Mouse (Mus musculus) ES-Bruce4 (cell line): ENCODE measurements around the gene Trib3. TPM values are rescaled to one million over a fixed set of nuclear protein-coding genes. Genes with fewer than 3 reads are reported as not detected.
A peak's percentile ranks its signal among the peaks of the same experiment; 100 is the strongest.
"Not testable (repeated sequence)": the region's sequence is repeated elsewhere in the genome, so short reads cannot be mapped to it uniquely, and the experiment has no call there.

Experiments
- H3K27ac ChIP-seq: 2 replicates; pipeline ENCODE4 v1.5.1; 2012; ENCODE audit warnings: low read length, inconsistent platforms; ENCODE audit not compliant: insufficient read depth
- H3K27me3 ChIP-seq: 2 replicates; pipeline ENCODE4 v1.6.1; 2012; ENCODE audit warnings: mild to moderate bottlenecking, low read length, inconsistent platforms; ENCODE audit not compliant: control insufficient read depth, poor library complexity, insufficient read depth, severe bottlenecking
- H3K36me3 ChIP-seq: 2 replicates; pipeline ENCODE4 v1.6.1; 2012; ENCODE audit warnings: inconsistent platforms, mild to moderate bottlenecking, low read length, moderate library complexity; ENCODE audit not compliant: control insufficient read depth, poor library complexity, insufficient read depth, severe bottlenecking
- H3K4me1 ChIP-seq: one replicate; pipeline ENCODE4 v1.8.1; 2011; ENCODE audit warnings: low read length; ENCODE audit not compliant: control insufficient read depth, insufficient read depth
- H3K4me3 ChIP-seq: 2 replicates; pipeline ENCODE4 v1.5.1; 2011; ENCODE audit warnings: low read depth, mild to moderate bottlenecking, low read length
- H3K9ac ChIP-seq: 2 replicates; pipeline ENCODE4 v1.6.1; 2012; ENCODE audit warnings: low read depth, mild to moderate bottlenecking, inconsistent platforms; ENCODE audit not compliant: poor library complexity, severe bottlenecking
- H3K9me3 ChIP-seq: replicated peaks from 2 replicates; pipeline ENCODE4 v1.6.1; 2012; ENCODE audit warnings: mild to moderate bottlenecking, low read length, inconsistent platforms; ENCODE audit not compliant: control insufficient read depth, poor library complexity, insufficient read depth, severe bottlenecking
- CTCF ChIP-seq: IDR thresholded peaks from one replicate; pipeline ENCODE4 v1.8.1; 2011; ENCODE audit warnings: low read depth, low read length
- EP300 ChIP-seq: IDR thresholded peaks from 2 replicates; pipeline ENCODE4 v1.6.1; 2011; ENCODE audit warnings: low read depth, low read length; ENCODE audit not compliant: insufficient read depth
- POLR2A ChIP-seq: IDR thresholded peaks from one replicate; pipeline ENCODE4 v1.8.1; 2011; ENCODE audit warnings: low read length; ENCODE audit not compliant: insufficient read depth
- polyA plus RNA-seq: library from polyadenylated mRNA; stranded (reverse); fragments of >200 nt; gene quantifications from 2 replicates; pipeline ENCODE4 v1.2.4, GENCODE M21; 2011; ENCODE audit warnings: low read depth; ENCODE audit not compliant: missing spikeins, insufficient read depth, insufficient read length

The Trib3 gene
- polyA plus RNA-seq, 1 experiment: 12.3 TPM

GRCm38 (mm10) chr2:152363245-152364147 is 19.7 kb upstream of the Trib3 start:
- Histone ChIP-seq H3K27ac (no peak overlapping the region), H3K4me3 (peak overlapping the region; percentile 9; the same call in 1 of the 2 replicates), H3K9ac (peak overlapping the region; percentile 7; the same call in 1 of the 2 replicates), H3K9me3 (no peaks in the 10 kb centered on the region), H3K36me3 (no peaks in the 10 kb centered on the region), H3K4me1 (peaks cover 7% of the 10 kb centered on the region), H3K27me3 (no peaks in the 10 kb centered on the region)
- TF ChIP-seq CTCF (peak; percentile 99), POLR2A (no peak), EP300 (peak; percentile 63; the same call in 1 of the 2 replicates)

GRCm38 (mm10) chr2:152361193-152361592 is 17.4 kb upstream of the Trib3 start:
- Histone ChIP-seq H3K9ac (no peak overlapping the region), H3K4me1 (peaks cover 5% of the 10 kb centered on the region), H3K4me3 (no peak overlapping the region), H3K36me3 (no peaks in the 10 kb centered on the region), H3K9me3 (no peaks in the 10 kb centered on the region), H3K27me3 (no peaks in the 10 kb centered on the region), H3K27ac (no peak overlapping the region)
- TF ChIP-seq EP300 (no peak), CTCF (no peak)

GRCm38 (mm10) chr2:152360271-152360775 is 16.5 kb upstream of the Trib3 start:
- H3K9ac ChIP-seq: no peak overlapping the region
- no peaks in the 10 kb centered on the region for H3K36me3 ChIP-seq
- H3K27ac ChIP-seq: no peak overlapping the region
- H3K4me1 ChIP-seq: peaks cover 3% of the 10 kb centered on the region
- TF ChIP-seq POLR2A (no peak), CTCF (no peak), EP300 (no peak)
- H3K4me3 ChIP-seq: no peak overlapping the region
- no peaks in the 10 kb centered on the region for H3K27me3 ChIP-seq
- no peaks in the 10 kb centered on the region for H3K9me3 ChIP-seq

GRCm38 (mm10) chr2:152359616-152360015 is 15.8 kb upstream of the Trib3 start:
- no peaks in the 10 kb centered on the region for H3K9me3 ChIP-seq
- no peak overlapping the region for H3K27ac ChIP-seq
- no peaks in the 10 kb centered on the region for H3K36me3 ChIP-seq
- H3K27me3 ChIP-seq: no peaks in the 10 kb centered on the region
- H3K4me1 ChIP-seq: peaks cover 1% of the 10 kb centered on the region
- TF ChIP-seq CTCF (no peak), EP300 (no peak)
- H3K4me3 ChIP-seq: no peak overlapping the region
- no peak overlapping the region for H3K9ac ChIP-seq

GRCm38 (mm10) chr2:152358977-152359376 is 15.1 kb upstream of the Trib3 start:
- peak; percentile 59 for TF ChIP-seq CTCF
- not testable (repeated sequence) for H3K27me3 ChIP-seq

GRCm38 (mm10) chr2:152357254-152357653 is 13.4 kb upstream of the Trib3 start:
- no peaks in the 10 kb centered on the region for H3K9me3 ChIP-seq
- TF ChIP-seq EP300 (no peak), POLR2A (no peak), CTCF (no peak)
- H3K9ac ChIP-seq: no peak overlapping the region
- H3K36me3 ChIP-seq: no peaks in the 10 kb centered on the region
- peak overlapping the region; percentile 34; the same call in 1 of the 2 replicates for H3K27ac ChIP-seq
- no peak overlapping the region for H3K4me3 ChIP-seq
- H3K4me1 ChIP-seq: peaks cover 1% of the 10 kb centered on the region
- H3K27me3 ChIP-seq: no peaks in the 10 kb centered on the region

More at GRCm38 (mm10) chr2:152358977-152359376, 15.1 kb upstream of the Trib3 start:
- H3K4me3 ChIP-seq, H3K27ac ChIP-seq, H3K4me1 ChIP-seq, H3K9me3 ChIP-seq, H3K36me3 ChIP-seq, H3K9ac ChIP-seq: not testable (repeated sequence)
